Mouse (Mus musculus) spleen, adult 2 months (tissue): ENCODE results near the gene Atg7.

Experiments used
- CTCF ChIP-seq: fragments of 200-500 bp; IDR thresholded peaks from 2 replicates; pipeline ENCODE4 v1.5.1; 2011; ENCODE audit warnings: mild to moderate bottlenecking, inconsistent platforms; ENCODE audit not compliant: insufficient read depth, insufficient read length, insufficient replicate concordance; ENCODE audit errors: extremely low read depth
- POLR2A ChIP-seq: fragments of 200-500 bp; IDR thresholded peaks from 2 replicates; pipeline ENCODE4 v1.6.1; 2011; ENCODE audit warnings: low read depth, low read length, inconsistent platforms

DNA sequence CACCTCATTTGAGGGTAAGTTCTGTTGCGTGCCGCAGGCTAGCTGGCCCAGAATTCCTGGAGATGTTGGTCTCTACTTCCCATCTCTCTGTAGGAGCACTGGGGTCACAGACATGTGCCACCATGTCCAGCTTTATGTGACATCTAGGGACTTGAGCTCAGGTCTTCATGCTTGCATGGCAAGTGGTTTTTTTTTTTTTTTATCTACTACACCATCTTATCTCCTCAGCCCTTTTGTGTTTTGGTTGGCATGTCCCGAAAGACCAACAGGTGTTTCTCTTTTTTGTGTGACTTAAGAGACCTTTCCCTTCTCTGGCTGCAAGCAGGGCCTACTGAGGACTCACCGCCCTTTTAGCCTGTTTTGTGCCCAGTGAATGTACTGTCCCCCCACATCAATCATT lies 213.6 kb downstream of the Atg7 start:
- TF ChIP-seq POLR2A, result no peak
- TF ChIP-seq CTCF, result no peak
